Mouse (Mus musculus) E14TG2a.4 (cell line): ENCODE results near the gene Cilp2.

Experiments
- H3K27me3 ChIP-seq: 2 replicates; pipeline ENCODE4 v1.6.1; 2014; ENCODE audit warnings: low read length, control low read depth; ENCODE audit not compliant: insufficient read depth
- H3K36me3 ChIP-seq: 2 replicates; pipeline ENCODE4 v1.6.1; 2014; ENCODE audit warnings: low read length, control low read depth; ENCODE audit not compliant: insufficient read depth
- H3K4me1 ChIP-seq: replicated peaks from 2 replicates; pipeline ENCODE4 v1.6.1; 2014; ENCODE audit warnings: low read depth, low read length, control low read depth
- H3K4me3 ChIP-seq: replicated peaks from 2 replicates; pipeline ENCODE4 v1.5.1; 2014; ENCODE audit warnings: mild to moderate bottlenecking, low read length
- H3K9me3 ChIP-seq: 2 replicates; pipeline ENCODE4 v1.6.1; 2014; ENCODE audit warnings: low read length, control low read depth
- CTCF ChIP-seq: conservative IDR thresholded peaks from 2 replicates; pipeline ENCODE4 v1.5.1; 2014; ENCODE audit warnings: low read length
- NANOG ChIP-seq: IDR thresholded peaks from 2 replicates; pipeline ENCODE4 v1.6.1; 2014; ENCODE audit warnings: borderline replicate concordance, low read length, mixed read lengths
- POU5F1 ChIP-seq: IDR thresholded peaks from 2 replicates; pipeline ENCODE4 v1.6.1; 2014; ENCODE audit warnings: low read length, borderline replicate concordance

The Cilp2 gene

GRCm38 (mm10) chr8:69874155-69874554, 13.3 kb downstream of the Cilp2 start:
- H3K4me3 ChIP-seq: no peak overlapping the region
- TF ChIP-seq CTCF: peak; percentile 99
- no peak for TF ChIP-seq NANOG
- H3K4me1 ChIP-seq: peaks cover 6% of the 10 kb centered on the region
- H3K9me3 ChIP-seq: no peaks in the 10 kb centered on the region
- no peaks in the 10 kb centered on the region for H3K36me3 ChIP-seq
- H3K27me3 ChIP-seq: peaks cover 14% of the 10 kb centered on the region

- Histone ChIP-seq H3K36me3 (no peaks in the 10 kb centered on the region), H3K27me3 (peaks cover 3% of the 10 kb centered on the region; the same call in 1 of the 2 replicates), H3K9me3 (no peaks in the 10 kb centered on the region), H3K4me1 (no peaks in the 10 kb centered on the region), H3K4me3 (no peak overlapping the region)
- TF ChIP-seq CTCF: no peak
- no peak for TF ChIP-seq POU5F1
- TF ChIP-seq NANOG: no peak
These were observed 16.6 kb downstream of the Cilp2 start for GRCm38 (mm10) chr8:69870907-69871306.

- H3K4me3 ChIP-seq: no peak overlapping the region
- H3K36me3 ChIP-seq: no peaks in the 10 kb centered on the region
- peaks cover 3% of the 10 kb centered on the region; the same call in 1 of the 2 replicates for H3K27me3 ChIP-seq
- no peak for TF ChIP-seq POU5F1
- no peak for TF ChIP-seq CTCF
- TF ChIP-seq NANOG: no peak
- no peaks in the 10 kb centered on the region for H3K9me3 ChIP-seq
- no peaks in the 10 kb centered on the region for H3K4me1 ChIP-seq
These were observed 17.3 kb downstream of the Cilp2 start for GRCm38 (mm10) chr8:69870003-69870765.

- peaks cover 3% of the 10 kb centered on the region; the same call in 1 of the 2 replicates for H3K27me3 ChIP-seq
- no peak for TF ChIP-seq CTCF
- TF ChIP-seq NANOG: no peak
- TF ChIP-seq POU5F1: no peak
- no peaks in the 10 kb centered on the region; the same call in 1 of the 2 replicates for H3K36me3 ChIP-seq
- no peaks in the 10 kb centered on the region for H3K4me1 ChIP-seq
- H3K9me3 ChIP-seq: no peaks in the 10 kb centered on the region
- no peak overlapping the region for H3K4me3 ChIP-seq
These were observed 19.7 kb downstream of the Cilp2 start for GRCm38 (mm10) chr8:69867696-69868326.

GRCm38 (mm10) chr8:69864180-69864579, 23.3 kb downstream of the Cilp2 start:
- Histone ChIP-seq H3K4me1 (peaks cover 7% of the 10 kb centered on the region), H3K27me3 (peaks cover 3% of the 10 kb centered on the region; the same call in 1 of the 2 replicates), H3K36me3 (no peaks in the 10 kb centered on the region; the same call in 1 of the 2 replicates), H3K4me3 (no peak overlapping the region), H3K9me3 (no peaks in the 10 kb centered on the region)
- no peak for TF ChIP-seq CTCF
- TF ChIP-seq NANOG: no peak
- TF ChIP-seq POU5F1: no peak

- Histone ChIP-seq H3K27me3 (peaks cover 3% of the 10 kb centered on the region; the same call in 1 of the 2 replicates), H3K4me3 (no peak overlapping the region), H3K9me3 (no peaks in the 10 kb centered on the region), H3K36me3 (no peaks in the 10 kb centered on the region; the same call in 1 of the 2 replicates), H3K4me1 (peaks cover 7% of the 10 kb centered on the region)
- TF ChIP-seq NANOG: no peak
- TF ChIP-seq POU5F1: no peak
- TF ChIP-seq CTCF: no peak
These were observed 24.0 kb downstream of the Cilp2 start for GRCm38 (mm10) chr8:69863387-69864020.

- Histone ChIP-seq H3K4me3 (no peak overlapping the region), H3K36me3 (no peaks in the 10 kb centered on the region; the same call in 1 of the 2 replicates), H3K27me3 (no peaks in the 10 kb centered on the region), H3K9me3 (no peaks in the 10 kb centered on the region), H3K4me1 (peaks cover 7% of the 10 kb centered on the region)
- no peak for TF ChIP-seq CTCF
- TF ChIP-seq NANOG: no peak
- no peak for TF ChIP-seq POU5F1
These were observed 26.2 kb downstream of the Cilp2 start for GRCm38 (mm10) chr8:69861251-69861650.

- no peaks in the 10 kb centered on the region; the same call in 1 of the 2 replicates for H3K36me3 ChIP-seq
- H3K27me3 ChIP-seq: no peaks in the 10 kb centered on the region
- H3K4me3 ChIP-seq: no peak overlapping the region
- peaks cover 7% of the 10 kb centered on the region for H3K4me1 ChIP-seq
- TF ChIP-seq CTCF (peak; percentile 44), NANOG (no peak)
- H3K9me3 ChIP-seq: no peaks in the 10 kb centered on the region
These were observed 26.7 kb downstream of the Cilp2 start for GRCm38 (mm10) chr8:69860807-69861206.
